Mouse (Mus musculus) cerebellum, adult 2 months (tissue): ENCODE measurements around the gene Rpl18. TPM values are rescaled to one million over a fixed set of nuclear protein-coding genes. Genes with fewer than 3 reads are reported as not detected.

Source experiments
- DNase-seq, 2 experiments: peaks; one replicate each; pipeline ENCODE4 v3.0.0; 2021
- H3K27ac ChIP-seq: fragments of 200-500 bp; 2 replicates; pipeline ENCODE4 v1.5.1; 2012; ENCODE audit warnings: low read length, control low read depth, inconsistent platforms; ENCODE audit not compliant: insufficient read depth
- H3K27me3 ChIP-seq: fragments of 200-500 bp; 2 replicates; pipeline ENCODE4 v1.6.1; 2012; ENCODE audit warnings: inconsistent platforms, mild to moderate bottlenecking, low read length, moderate library complexity; ENCODE audit not compliant: control insufficient read depth, insufficient read depth
- H3K4me1 ChIP-seq: fragments of 200-500 bp; 2 replicates; pipeline ENCODE4 v1.6.1; 2011; ENCODE audit warnings: low read length; ENCODE audit not compliant: control insufficient read depth, insufficient read depth
- H3K4me3 ChIP-seq: fragments of 200-500 bp; replicated peaks from 2 replicates; pipeline ENCODE3; 2011; ENCODE audit warnings: mild to moderate bottlenecking, low read depth, low read length, control low read depth; ENCODE audit not compliant: insufficient read depth
- CTCF ChIP-seq: fragments of 200-500 bp; IDR thresholded peaks from 2 replicates; pipeline ENCODE4 v1.5.1; 2011; ENCODE audit warnings: low read depth, mild to moderate bottlenecking, control low read depth, low read length, moderate library complexity, borderline replicate concordance; ENCODE audit not compliant: insufficient read depth
- POLR2A ChIP-seq: fragments of 200-500 bp; IDR thresholded peaks from 2 replicates; pipeline ENCODE4 v1.6.1; 2011; ENCODE audit warnings: low read length, control low read depth, borderline replicate concordance; ENCODE audit not compliant: insufficient read depth
- WGBS: fragments of 180-500 bp; shearing (Covaris S2); methylation state at CpG from one replicate; pipeline ENCODE4 v1.1.7; 2018; 5-methylcytosine and 5-hydroxymethylcytosine counted together
- polyA plus RNA-seq: library from polyadenylated mRNA; depleted of rRNA; stranded (reverse); fragments of >200 nt; gene quantifications from 2 replicates; pipeline ENCODE4 v1.2.3, GENCODE M21; 2012

The Rpl18 gene
- polyA plus RNA-seq, 1 experiment = 359 TPM

GRCm38 (mm10) chr7:45702316-45702715 lies 12.9 kb upstream of the Rpl18 start:
- WGBS = 91% methylated on average over 11 of the region's 11 CpGs

GRCm38 (mm10) chr7:45702809-45703520 lies 12.3 kb upstream of the Rpl18 start:
- WGBS = 85% methylated on average over 17 of the region's 17 CpGs
- Histone ChIP-seq H3K4me3 (peak overlapping the region; percentile 75), H3K4me1 (peaks cover 14% of the 10 kb centered on the region), H3K27me3 (no peaks in the 10 kb centered on the region), H3K27ac (no peak overlapping the region; the same call in 1 of the 2 replicates)
- peak in 1 of 2 experiments; percentile 21 for DNase-seq
- no peak for TF ChIP-seq CTCF
- TF ChIP-seq POLR2A = no peak

More at GRCm38 (mm10) chr7:45702316-45702715, 12.9 kb upstream of the Rpl18 start:
- Histone ChIP-seq H3K4me1 (peaks cover 13% of the 10 kb centered on the region), H3K4me3 (no peak overlapping the region), H3K27ac (no peak overlapping the region), H3K27me3 (no peaks in the 10 kb centered on the region)
- DNase-seq = peak in 1 of 2 experiments; percentile 19
- TF ChIP-seq CTCF (no peak), POLR2A (no peak)

GRCm38 (mm10) chr7:45703521-45704033 lies 11.7 kb upstream of the Rpl18 start:
- H3K27me3 ChIP-seq = no peaks in the 10 kb centered on the region
- peaks cover 16% of the 10 kb centered on the region for H3K4me1 ChIP-seq
- 9% methylated on average over 12 of the region's 12 CpGs for WGBS
- H3K4me3 ChIP-seq = peak overlapping the region; percentile 75
- peak overlapping the region; percentile 87 for H3K27ac ChIP-seq
- TF ChIP-seq CTCF = no peak
- TF ChIP-seq POLR2A = no peak
- DNase-seq = no peak

GRCm38 (mm10) chr7:45704046-45704559 lies 11.2 kb upstream of the Rpl18 start:
- TF ChIP-seq POLR2A = peak; percentile 85
- TF ChIP-seq CTCF = no peak
- peak; percentile 78 to 86 for DNase-seq
- Histone ChIP-seq H3K27me3 (no peaks in the 10 kb centered on the region), H3K27ac (peak overlapping the region; percentile 87), H3K4me3 (peak overlapping the region; percentile 75), H3K4me1 (peaks cover 21% of the 10 kb centered on the region)
- WGBS = under 1% methylated on average over 13 of the region's 13 CpGs

- WGBS = under 1% methylated on average over 36 of the region's 36 CpGs
Observed at GRCm38 (mm10) chr7:45704730-45705442, 10.4 kb upstream of the Rpl18 start, which contains the start of gene Dbp. Gene Dbp, plus strand, starts transcription at chr7:45705088.

GRCm38 (mm10) chr7:45705443-45705864 lies 9.8 kb upstream of the Rpl18 start:
- peak overlapping the region; percentile 96 for H3K27ac ChIP-seq
- under 1% methylated on average over 21 of the region's 21 CpGs for WGBS
- peaks cover 28% of the 10 kb centered on the region for H3K4me1 ChIP-seq
- no peak for DNase-seq
- peak overlapping the region; percentile 96 for H3K4me3 ChIP-seq
- TF ChIP-seq CTCF (no peak), POLR2A (no peak)
- no peaks in the 10 kb centered on the region for H3K27me3 ChIP-seq

More at GRCm38 (mm10) chr7:45704730-45705442, 10.4 kb upstream of the Rpl18 start, which contains the start of gene Dbp:
- Histone ChIP-seq H3K27ac (peak within 1 kb of the TSS; percentile 96), H3K4me1 (peaks cover 27% of the 10 kb centered on the region), H3K27me3 (no peaks in the 10 kb centered on the region), H3K4me3 (peak within 1 kb of the TSS; percentile 96)
- peak; percentile 98 to 100 for DNase-seq
- no peak for TF ChIP-seq CTCF
- TF ChIP-seq POLR2A = 0 out of 2 replicates have a peak, but pooled peaks have one; percentile 34

GRCm38 (mm10) chr7:45705873-45706281 lies 9.4 kb upstream of the Rpl18 start:
- Histone ChIP-seq H3K4me1 (peaks cover 31% of the 10 kb centered on the region), H3K27ac (peak overlapping the region; percentile 96), H3K27me3 (no peaks in the 10 kb centered on the region), H3K4me3 (peak overlapping the region; percentile 96)
- WGBS = under 1% methylated on average over 7 of the region's 7 CpGs
- TF ChIP-seq POLR2A (peak; percentile 47; the same call in 1 of the 2 replicates), CTCF (no peak)
- DNase-seq = peak; percentile 70 to 76
